26 mouse cellular contexts compared by ENCODE assay signal in genomic region chr10:21702134-21702533, GRCm38 (mm10).
A peak's percentile ranks its signal among the peaks of the same experiment; 100 is the strongest.
DNase-seq lines count a peak whose midpoint lies in the region; ATAC-seq and TF ChIP-seq lines count a peak whose summit lies in the region.
"Had no signal": no experiment of that assay in that cellular context is flagged by ENCODE, and none has a peak within 500 bp of the region (broad histone marks: within the 10 kb centered on the region; RNA-seq: fewer than 3 reads in every experiment).

No protein-coding gene starts in this region.

- H3K27ac ChIP-seq in forebrain, postnatal 0 days (ENCODE audit: low read depth, low read length) = no peak overlapping the region
- no peak overlapping the region for H3K27ac ChIP-seq in forebrain, embryonic 13.5 days
- H3K27ac ChIP-seq in heart, adult 2 months = peak overlapping the region; percentile 7
- H3K27ac ChIP-seq in left cerebral cortex, adult 2 months = peak overlapping the region; percentile 40; the same call in 1 of the 2 replicates
- H3K27ac ChIP-seq: embryonic facial prominence, embryonic 10.5 days; embryonic facial prominence, embryonic 13.5 days; forebrain, embryonic 12.5 days; heart, embryonic 13.5 days; hindbrain, embryonic 14.5 days; hindbrain, postnatal 0 days had no signal

- no peak for TF ChIP-seq EP300 in heart, adult 2 months (IDR thresholded peaks at IDR 0.05; ENCODE audit: insufficient read depth, low read depth, low read length)

- H3K36me3 ChIP-seq in forebrain, postnatal 0 days (ENCODE audit: insufficient read depth) = no peaks in the 10 kb centered on the region
- no peaks in the 10 kb centered on the region for H3K36me3 ChIP-seq in forebrain, embryonic 13.5 days (ENCODE audit: poor library complexity, severe bottlenecking)
- H3K36me3 ChIP-seq in heart, adult 2 months (ENCODE audit: control insufficient read depth, insufficient read depth, low read length) = peaks cover 3% of the 10 kb centered on the region; the same call in 1 of the 2 replicates
- H3K36me3 ChIP-seq: embryonic facial prominence, embryonic 10.5 days; embryonic facial prominence, embryonic 13.5 days; forebrain, embryonic 12.5 days; heart, embryonic 10.5 days; heart, embryonic 13.5 days had no signal

- no peak overlapping the region for H3K9ac ChIP-seq in forebrain, postnatal 0 days
- no peak overlapping the region for H3K9ac ChIP-seq in forebrain, embryonic 13.5 days
- no peak overlapping the region for H3K9ac ChIP-seq in heart, adult 2 months (ENCODE audit: low read depth, low read length)
- H3K9ac ChIP-seq: embryonic facial prominence, embryonic 13.5 days; forebrain, embryonic 12.5 days; heart, embryonic 13.5 days; hindbrain, embryonic 14.5 days had no signal

- H3K4me1 ChIP-seq in forebrain, postnatal 0 days (ENCODE audit: insufficient read depth) = 0 out of 2 replicates have a peak, but pooled peaks cover 3% of the 10 kb centered on the region
- H3K4me1 ChIP-seq in forebrain, embryonic 13.5 days = peaks cover 4% of the 10 kb centered on the region; the same call in 1 of the 2 replicates
- peaks cover 8% of the 10 kb centered on the region for H3K4me1 ChIP-seq in heart, adult 2 months (ENCODE audit: control insufficient read depth, insufficient read depth, low read length)

- ATAC-seq in forebrain, postnatal 0 days = peak; percentile 89
- ATAC-seq in forebrain, embryonic 13.5 days = no peak
- ATAC-seq: activated CD4-positive, CD25-positive, alpha-beta regulatory T cell, adult 4 months; forebrain, embryonic 16.5 days; hindbrain, postnatal 0 days; inflammation-experienced regulatory T-cells, adult 6 months; intestine, embryonic 16.5 days had no signal

- no peaks in the 10 kb centered on the region for H3K9me3 ChIP-seq in forebrain, postnatal 0 days (ENCODE audit: low read length)
- H3K9me3 ChIP-seq in forebrain, embryonic 13.5 days (replicated peaks) = no peaks in the 10 kb centered on the region
- H3K9me3 ChIP-seq: embryonic facial prominence, embryonic 10.5 days; embryonic facial prominence, embryonic 13.5 days; forebrain, embryonic 12.5 days; heart, embryonic 10.5 days; heart, embryonic 13.5 days had no signal

- intact Hi-C loops in heart, adult 2 months (cut with DNase I) = loop anchor here (5.0 kb wide), 2 partner anchors 80 to 215 kb away; no protein-coding TSS in a partner anchor
- intact Hi-C loops in heart, postnatal 10 days (cut with DNase I) = loop anchor here (5.0 kb wide), 2 partner anchors 80 to 290 kb away; no protein-coding TSS in a partner anchor
- intact Hi-C loops in left cerebral cortex, adult 2 months (cut with DNase I) = loop anchor here (5.0 kb wide), 1 partner anchor 180 kb away; the partner anchor contains the start of gene Sgk1
- intact Hi-C loops in left cerebral cortex, postnatal 14 days (cut with DNase I) = no loop called here

- H3K4me2 ChIP-seq in forebrain, postnatal 0 days (ENCODE audit: low read depth) = no peak overlapping the region
- no peak overlapping the region for H3K4me2 ChIP-seq in forebrain, embryonic 13.5 days
- H3K4me2 ChIP-seq: embryonic facial prominence, embryonic 13.5 days; forebrain, embryonic 12.5 days; heart, embryonic 13.5 days; hindbrain, embryonic 14.5 days had no signal

- TF ChIP-seq POLR2A in heart, adult 2 months (IDR thresholded peaks at IDR 0.05; ENCODE audit: insufficient read depth, low read depth, low read length) = no peak

- no peak for TF ChIP-seq CTCF in forebrain, postnatal 0 days (IDR thresholded peaks at IDR 0.05; ENCODE audit: low read depth)
- TF ChIP-seq CTCF in heart, adult 2 months (IDR thresholded peaks at IDR 0.05) = no peak
- TF ChIP-seq CTCF in left cerebral cortex, adult 2 months (IDR thresholded peaks at IDR 0.05) = no peak

- WGBS in forebrain, postnatal 0 days = 37% methylated on average over 1 of the region's 1 CpGs
- 74% methylated on average over 1 of the region's 1 CpGs for WGBS in forebrain, embryonic 13.5 days
- WGBS in heart, adult 2 months = 84% methylated on average over 1 of the region's 1 CpGs

- H3K4me3 ChIP-seq in forebrain, postnatal 0 days (ENCODE audit: low read depth, low read length) = no peak overlapping the region
- H3K4me3 ChIP-seq in forebrain, embryonic 13.5 days = no peak overlapping the region
- no peak overlapping the region for H3K4me3 ChIP-seq in heart, adult 2 months
- no peak overlapping the region for H3K4me3 ChIP-seq in left cerebral cortex, adult 2 months
- H3K4me3 ChIP-seq: embryonic facial prominence, embryonic 10.5 days; embryonic facial prominence, embryonic 13.5 days; erythroblast, embryonic 14.5 days; forebrain, embryonic 12.5 days; heart, embryonic 10.5 days; heart, embryonic 13.5 days had no signal

- H3K27me3 ChIP-seq in forebrain, postnatal 0 days (ENCODE audit: insufficient read depth, low read length) = no peaks in the 10 kb centered on the region
- H3K27me3 ChIP-seq in forebrain, embryonic 13.5 days = no peaks in the 10 kb centered on the region
- no peaks in the 10 kb centered on the region for H3K27me3 ChIP-seq in heart, adult 2 months (ENCODE audit: control insufficient read depth, insufficient read depth, low read length)
- H3K27me3 ChIP-seq: embryonic facial prominence, embryonic 13.5 days; forebrain, embryonic 12.5 days; heart, embryonic 13.5 days had no signal

- peak; percentile 45 for DNase-seq in forebrain, postnatal 0 days
- no peak for DNase-seq in heart, adult 2 months
- no peak for DNase-seq in heart, postnatal 10 days
- no peak for DNase-seq in left cerebral cortex, adult 2 months (ENCODE audit: extremely low spot score in 1 of 2, low spot score in 2 of 2)
- no peak for DNase-seq in left cerebral cortex, postnatal 14 days (ENCODE audit: low spot score in 2 of 2)
- DNase-seq in cerebellum, adult 11 months = no peak
- DNase-seq: adrenal gland, adult 8-10 months; adrenal gland, postnatal 25 days; cerebellum, adult 11-12 months; cerebellum, adult 8-10 months; cerebellum, postnatal 10 days; cerebellum, postnatal 36 days; gastrocnemius, postnatal 14 days had no signal

- H3K79me2 ChIP-seq in heart, adult 2 months (replicated peaks; ENCODE audit: control insufficient read depth, insufficient read depth, low read length) = no peaks in the 10 kb centered on the region

Comparison
In these comparisons a context has a peak if more than half of its experiments do, and no peak if none do; other contexts are left out.
1. H3K27ac ChIP-seq: peak in heart, adult 2 months (single experiment) and left cerebral cortex, adult 2 months (single experiment); none in forebrain, postnatal 0 days (single experiment) and forebrain, embryonic 13.5 days (single experiment).